Mouse (Mus musculus) E14TG2a.4 (cell line): ENCODE data around the gene Plac1.
A peak's percentile ranks its signal among the peaks of the same experiment; 100 is the strongest.

ENCODE experiments used
- H3K27me3 ChIP-seq: 2 replicates; pipeline ENCODE4 v1.6.1; 2014; ENCODE audit warnings: low read length, control low read depth; ENCODE audit not compliant: insufficient read depth
- H3K36me3 ChIP-seq: 2 replicates; pipeline ENCODE4 v1.6.1; 2014; ENCODE audit warnings: low read length, control low read depth; ENCODE audit not compliant: insufficient read depth
- H3K4me1 ChIP-seq: replicated peaks from 2 replicates; pipeline ENCODE4 v1.6.1; 2014; ENCODE audit warnings: low read depth, low read length, control low read depth
- H3K4me3 ChIP-seq: replicated peaks from 2 replicates; pipeline ENCODE4 v1.5.1; 2014; ENCODE audit warnings: mild to moderate bottlenecking, low read length
- H3K9me3 ChIP-seq: 2 replicates; pipeline ENCODE4 v1.6.1; 2014; ENCODE audit warnings: low read length, control low read depth
- CTCF ChIP-seq: conservative IDR thresholded peaks from 2 replicates; pipeline ENCODE4 v1.5.1; 2014; ENCODE audit warnings: low read length
- NANOG ChIP-seq: IDR thresholded peaks from 2 replicates; pipeline ENCODE4 v1.6.1; 2014; ENCODE audit warnings: borderline replicate concordance, low read length, mixed read lengths
- POU5F1 ChIP-seq: IDR thresholded peaks from 2 replicates; pipeline ENCODE4 v1.6.1; 2014; ENCODE audit warnings: low read length, borderline replicate concordance

The Plac1 gene

GRCm38 (mm10) chrX:53053885-53054284 is 186.0 kb downstream of the Plac1 start:
- H3K4me1 ChIP-seq = peaks cover 39% of the 10 kb centered on the region
- no peak overlapping the region for H3K4me3 ChIP-seq
- no peaks in the 10 kb centered on the region for H3K9me3 ChIP-seq
- H3K27me3 ChIP-seq = peaks cover 14% of the 10 kb centered on the region; the same call in 1 of the 2 replicates
- TF ChIP-seq CTCF = no peak
- no peak for TF ChIP-seq NANOG
- TF ChIP-seq POU5F1 = no peak
- H3K36me3 ChIP-seq = no peaks in the 10 kb centered on the region

GRCm38 (mm10) chrX:53052652-53053500 is 187.0 kb downstream of the Plac1 start:
- Histone ChIP-seq H3K4me3 (peak overlapping the region; percentile 72), H3K4me1 (peaks cover 39% of the 10 kb centered on the region), H3K36me3 (no peaks in the 10 kb centered on the region), H3K9me3 (no peaks in the 10 kb centered on the region), H3K27me3 (peaks cover 8% of the 10 kb centered on the region; the same call in 1 of the 2 replicates)
- no peak for TF ChIP-seq POU5F1
- no peak for TF ChIP-seq NANOG
- no peak for TF ChIP-seq CTCF

GRCm38 (mm10) chrX:53050353-53050752 is 189.6 kb downstream of the Plac1 start:
- Histone ChIP-seq H3K4me3 (0 out of 2 replicates have a peak overlapping the region, but pooled peaks have one; percentile 20), H3K4me1 (peaks cover 31% of the 10 kb centered on the region), H3K27me3 (no peaks in the 10 kb centered on the region; the same call in 1 of the 2 replicates), H3K36me3 (no peaks in the 10 kb centered on the region), H3K9me3 (no peaks in the 10 kb centered on the region)
- no peak for TF ChIP-seq CTCF
- no peak for TF ChIP-seq POU5F1
- no peak for TF ChIP-seq NANOG

- Histone ChIP-seq H3K27me3 (no peaks in the 10 kb centered on the region; the same call in 1 of the 2 replicates), H3K36me3 (no peaks in the 10 kb centered on the region), H3K9me3 (no peaks in the 10 kb centered on the region), H3K4me1 (peaks cover 33% of the 10 kb centered on the region), H3K4me3 (no peak overlapping the region)
- TF ChIP-seq CTCF = no peak
Measured at GRCm38 (mm10) chrX:53049196-53049595, 190.7 kb downstream of the Plac1 start.

- Histone ChIP-seq H3K36me3 (no peaks in the 10 kb centered on the region), H3K4me3 (no peak overlapping the region), H3K27me3 (no peaks in the 10 kb centered on the region), H3K4me1 (peaks cover 15% of the 10 kb centered on the region), H3K9me3 (no peaks in the 10 kb centered on the region)
- TF ChIP-seq CTCF = no peak
- TF ChIP-seq NANOG = no peak
- no peak for TF ChIP-seq POU5F1
Measured at GRCm38 (mm10) chrX:53046911-53047310, 193.0 kb downstream of the Plac1 start.

GRCm38 (mm10) chrX:53046033-53046432 is 193.9 kb downstream of the Plac1 start:
- H3K4me1 ChIP-seq = peaks cover 11% of the 10 kb centered on the region
- H3K4me3 ChIP-seq = no peak overlapping the region
- no peaks in the 10 kb centered on the region for H3K9me3 ChIP-seq
- H3K36me3 ChIP-seq = no peaks in the 10 kb centered on the region
- H3K27me3 ChIP-seq = no peaks in the 10 kb centered on the region
- TF ChIP-seq CTCF (no peak), POU5F1 (no peak), NANOG (no peak)

- Histone ChIP-seq H3K4me1 (peaks cover 11% of the 10 kb centered on the region), H3K27me3 (no peaks in the 10 kb centered on the region), H3K36me3 (no peaks in the 10 kb centered on the region), H3K4me3 (no peak overlapping the region), H3K9me3 (no peaks in the 10 kb centered on the region)
- TF ChIP-seq CTCF = no peak
- no peak for TF ChIP-seq POU5F1
- TF ChIP-seq NANOG = no peak
Measured at GRCm38 (mm10) chrX:53045187-53045903, 194.6 kb downstream of the Plac1 start.

GRCm38 (mm10) chrX:53041006-53041405 is 198.9 kb downstream of the Plac1 start:
- Histone ChIP-seq H3K36me3 (no peaks in the 10 kb centered on the region), H3K27me3 (no peaks in the 10 kb centered on the region), H3K9me3 (no peaks in the 10 kb centered on the region), H3K4me3 (no peak overlapping the region), H3K4me1 (peaks cover 10% of the 10 kb centered on the region)
- TF ChIP-seq CTCF (no peak), POU5F1 (no peak), NANOG (no peak)
